Mouse (Mus musculus) heart, adult 2 months (tissue): Measurements from ENCODE around the gene Nlrc3. TPM values are rescaled to one million over a fixed set of nuclear protein-coding genes. Genes with fewer than 3 reads are reported as not detected.

ENCODE experiments used
- DNase-seq, 2 experiments: peaks; one replicate each; pipeline ENCODE4 v3.0.0; 2021
- H3K27ac ChIP-seq: fragments of 200-600 bp; 2 replicates; pipeline ENCODE4 v1.8.1; 2022
- H3K27me3 ChIP-seq: fragments of 200-500 bp; 2 replicates; pipeline ENCODE4 v1.6.1; 2012; ENCODE audit warnings: mild to moderate bottlenecking, low read length, inconsistent platforms, mixed read lengths; ENCODE audit not compliant: control insufficient read depth, insufficient read depth
- H3K36me3 ChIP-seq: fragments of 200-500 bp; 2 replicates; pipeline ENCODE4 v1.6.1; 2012; ENCODE audit warnings: low read length, inconsistent platforms; ENCODE audit not compliant: control insufficient read depth, insufficient read depth
- H3K4me1 ChIP-seq: fragments of 200-500 bp; 2 replicates; pipeline ENCODE4 v1.6.1; 2011; ENCODE audit warnings: low read length; ENCODE audit not compliant: control insufficient read depth, insufficient read depth
- H3K4me3 ChIP-seq: fragments of 200-600 bp; 2 replicates; pipeline ENCODE4 v1.8.1; 2022
- H3K79me2 ChIP-seq: fragments of 200-500 bp; replicated peaks from 2 replicates; pipeline ENCODE4 v1.6.1; 2012; ENCODE audit warnings: mild to moderate bottlenecking, inconsistent platforms, low read length, moderate library complexity, mixed read lengths; ENCODE audit not compliant: control insufficient read depth, insufficient read depth
- H3K9ac ChIP-seq: fragments of 200-500 bp; 2 replicates; pipeline ENCODE4 v1.6.1; 2012; ENCODE audit warnings: low read depth, mild to moderate bottlenecking, control low read depth, inconsistent platforms, low read length, mixed read lengths
- CTCF ChIP-seq: fragments of 200-600 bp; IDR thresholded peaks from 2 replicates; pipeline ENCODE4 v1.8.1; 2022; ENCODE audit warnings: antibody characterized with exemption, mild to moderate bottlenecking, moderate library complexity
- EP300 ChIP-seq: fragments of 200-500 bp; IDR thresholded peaks from 2 replicates; pipeline ENCODE4 v1.6.1; 2011; ENCODE audit warnings: low read depth, low read length, control low read depth; ENCODE audit not compliant: insufficient read depth
- POLR2A ChIP-seq: fragments of 200-500 bp; IDR thresholded peaks from 2 replicates; pipeline ENCODE4 v1.6.1; 2011; ENCODE audit warnings: mild to moderate bottlenecking, low read depth, low read length, control low read depth; ENCODE audit not compliant: insufficient read depth
- WGBS: fragments of 180-500 bp; shearing (Covaris S2); methylation state at CpG from one replicate; pipeline ENCODE4 v1.1.7; 2018; 5-methylcytosine and 5-hydroxymethylcytosine counted together
- intact Hi-C: fragments of 180-260 bp; cut with DNase I; formaldehyde crosslinking; loops from one replicate; pipeline ENCODE4 v1.15.1; 2025
- microRNA-seq, 2 experiments: library from miRNA; unstranded; fragments of <30 nt; microRNA quantifications; one replicate each; pipeline ENCODE4 v1.2.0; 2021
- polyA plus RNA-seq: library from polyadenylated mRNA; depleted of rRNA; stranded (reverse); fragments of >200 nt; gene quantifications from 2 replicates; pipeline ENCODE4 v1.2.3, GENCODE M21; 2012; rRNA removed
- total RNA-seq, 2 experiments: library from RNA; stranded (reverse); gene quantifications; 2 replicates each; pipeline ENCODE4 v1.2.3; 2021

The Nlrc3 gene
- total and polyA plus RNA-seq, 3 experiments: 1.1 to 3.2 (median 1.2) TPM

- H3K9ac ChIP-seq: no peak overlapping the region
- H3K79me2 ChIP-seq: no peaks in the 10 kb centered on the region; the same call in none of the 2 replicates
- no peaks in the 10 kb centered on the region for H3K27me3 ChIP-seq
- WGBS: 61% methylated on average over 6 of the region's 6 CpGs
- no peak for DNase-seq
- TF ChIP-seq EP300 (no peak), CTCF (no peak), POLR2A (no peak)
- intact Hi-C loops: no loop called here
- peaks cover 15% of the 10 kb centered on the region for H3K4me1 ChIP-seq
- peak overlapping the region; percentile 40; the same call in 1 of the 2 replicates for H3K27ac ChIP-seq
- peaks cover 9% of the 10 kb centered on the region for H3K36me3 ChIP-seq
- H3K4me3 ChIP-seq: no peak overlapping the region
These were observed 80.4 kb downstream of the Nlrc3 start for GRCm38 (mm10) chr16:3896046-3896445.

GRCm38 (mm10) chr16:3895173-3895792 is 81.1 kb downstream of the Nlrc3 start:
- H3K27me3 ChIP-seq: no peaks in the 10 kb centered on the region
- TF ChIP-seq CTCF (no peak), EP300 (peak; percentile 57; the same call in 1 of the 2 replicates), POLR2A (peak; percentile 60)
- H3K27ac ChIP-seq: peak overlapping the region; percentile 40
- peaks cover 15% of the 10 kb centered on the region for H3K4me1 ChIP-seq
- no peaks in the 10 kb centered on the region; the same call in none of the 2 replicates for H3K79me2 ChIP-seq
- peak overlapping the region; percentile 25 for H3K4me3 ChIP-seq
- peak overlapping the region; percentile 4; the same call in 1 of the 2 replicates for H3K9ac ChIP-seq
- intact Hi-C loops: no loop called here
- peak; percentile 59 to 79 for DNase-seq
- peaks cover 8% of the 10 kb centered on the region for H3K36me3 ChIP-seq
- 43% methylated on average over 9 of the region's 9 CpGs for WGBS

Small RNA genes within 50 kb of the gene (microRNA-seq; reads per million reads assigned to microRNA genes)
- gene Gm23493: 0 reads per million in 2 experiments

Other genes with a start within 250 kb of the Nlrc3 start
- gene Zfp263, start 232.5 kb downstream of the Nlrc3 start, total RNA-seq: 1 to 10 TPM; 6.2 to 7.6 TPM
- gene Zfp263, start 232.5 kb downstream of the Nlrc3 start, polyA plus RNA-seq: 3.8 and 6.1 TPM in 2 replicates
- gene Olfr15, start 145.8 kb downstream of the Nlrc3 start, total RNA-seq: not detected
- not detected in 2 replicates for gene Olfr15, start 145.8 kb downstream of the Nlrc3 start, polyA plus RNA-seq
- 1 to 10 TPM; 1.3 to 1.8 TPM for gene Zfp174, start 129.4 kb downstream of the Nlrc3 start, total RNA-seq
- 1.00 and 1.8 TPM in 2 replicates for gene Zfp174, start 129.4 kb downstream of the Nlrc3 start, polyA plus RNA-seq
- gene Naa60, start 104.3 kb downstream of the Nlrc3 start, total RNA-seq: 10 to 100 TPM; 48.6 to 49.4 TPM
- 50.4 and 59.4 TPM in 2 replicates for gene Naa60, start 104.3 kb downstream of the Nlrc3 start, polyA plus RNA-seq
- gene Zfp597, start 92.1 kb downstream of the Nlrc3 start, total RNA-seq: 10 to 100 TPM; 10.8 to 12.1 TPM
- 2.3 and 4.6 TPM in 2 replicates for gene Zfp597, start 92.1 kb downstream of the Nlrc3 start, polyA plus RNA-seq
- under 1 TPM; 0.27 to 0.42 TPM for gene Gm20695, start 92.0 kb downstream of the Nlrc3 start, total RNA-seq
- not detected in 2 replicates for gene Gm20695, start 92.0 kb downstream of the Nlrc3 start, polyA plus RNA-seq
- 1 to 10 TPM; 2.9 TPM for gene 1700037C18Rik, start 67.9 kb downstream of the Nlrc3 start, total RNA-seq
- gene 1700037C18Rik, start 67.9 kb downstream of the Nlrc3 start, polyA plus RNA-seq: 2.9 and 5.2 TPM in 2 replicates
- gene Cluap1, start 67.8 kb downstream of the Nlrc3 start, total RNA-seq: 10 to 100 TPM in 1 of 2 experiments, 1 to 10 TPM in 1; 9.7 to 10.9 TPM
- 4.9 and 5.9 TPM in 2 replicates for gene Cluap1, start 67.8 kb downstream of the Nlrc3 start, polyA plus RNA-seq
- 1 to 10 TPM; 6.4 to 9.4 TPM for gene Slx4, start 27.1 kb upstream of the Nlrc3 start, total RNA-seq
- 7.7 and 9.8 TPM in 2 replicates for gene Slx4, start 27.1 kb upstream of the Nlrc3 start, polyA plus RNA-seq
- gene Dnase1, start 60.3 kb upstream of the Nlrc3 start, total RNA-seq: not detected
- not detected in 2 replicates for gene Dnase1, start 60.3 kb upstream of the Nlrc3 start, polyA plus RNA-seq
- 100 to 1,000 TPM; 138 to 154 TPM for gene Trap1, start 101.2 kb upstream of the Nlrc3 start, total RNA-seq
- 124 and 167 TPM in 2 replicates for gene Trap1, start 101.2 kb upstream of the Nlrc3 start, polyA plus RNA-seq
- gene Crebbp, start 237.4 kb upstream of the Nlrc3 start, total RNA-seq: 10 to 100 TPM; 34.8 to 39.5 TPM
- gene Crebbp, start 237.4 kb upstream of the Nlrc3 start, polyA plus RNA-seq: 15.1 and 17.2 TPM in 2 replicates